Mouse (Mus musculus) hindbrain, embryonic 16.5 days (tissue): ENCODE results near the gene Celsr1. TPM values are rescaled to one million over a fixed set of nuclear protein-coding genes. Genes with fewer than 3 reads are reported as not detected.

ENCODE experiments used
- ATAC-seq: fragments of 200-750 bp; cut with Nextera tagmentation; 2 replicates; pipeline ENCODE4 v1.8.0; 2017; ENCODE audit warnings: moderate TSS enrichment, moderate library complexity
- H3K27ac ChIP-seq: fragments of 300-500 bp; sonication (generic); 2 replicates; pipeline ENCODE4 v1.5.1; 2014; ENCODE audit warnings: low read depth, mild to moderate bottlenecking, control low read depth, low read length, moderate library complexity
- H3K27me3 ChIP-seq: fragments of 300-500 bp; sonication (generic); replicated peaks from 2 replicates; pipeline ENCODE4 v1.6.1; 2014; ENCODE audit warnings: low read length; ENCODE audit not compliant: control insufficient read depth, insufficient read depth
- H3K36me3 ChIP-seq: fragments of 300-500 bp; sonication (generic); 2 replicates; pipeline ENCODE4 v1.6.1; 2014; ENCODE audit warnings: mild to moderate bottlenecking, low read length, moderate library complexity, mixed read lengths; ENCODE audit not compliant: control insufficient read depth, insufficient read depth
- H3K4me1 ChIP-seq: fragments of 300-500 bp; sonication (generic); 2 replicates; pipeline ENCODE4 v1.6.1; 2014; ENCODE audit warnings: low read depth, low read length; ENCODE audit not compliant: control insufficient read depth, insufficient read depth
- H3K4me2 ChIP-seq: fragments of 300-500 bp; sonication (generic); 2 replicates; pipeline ENCODE4 v1.6.1; 2014; ENCODE audit warnings: mild to moderate bottlenecking, low read length, control low read depth, moderate library complexity
- H3K4me3 ChIP-seq: fragments of 300-500 bp; sonication (generic); 2 replicates; pipeline ENCODE4 v1.5.1; 2014; ENCODE audit warnings: mild to moderate bottlenecking, low read length, control low read depth, moderate library complexity
- H3K9ac ChIP-seq: fragments of 300-500 bp; sonication (generic); 2 replicates; pipeline ENCODE4 v1.6.1; 2014; ENCODE audit warnings: low read depth, mild to moderate bottlenecking, control low read depth, low read length, moderate library complexity
- H3K9me3 ChIP-seq: fragments of 300-500 bp; sonication (generic); 2 replicates; pipeline ENCODE4 v1.6.1; 2014; ENCODE audit warnings: mild to moderate bottlenecking, low read length, moderate library complexity; ENCODE audit not compliant: control insufficient read depth
- WGBS: fragments of 180-500 bp; shearing (Covaris S2); extraction: QIAGEN DNeasy Blood & Tissue Kit; methylation state at CpG from one replicate; pipeline ENCODE4 v1.1.7; 2014; 5-methylcytosine and 5-hydroxymethylcytosine counted together
- polyA plus RNA-seq: library from polyadenylated mRNA; unstranded; fragments of >200 nt; fragmentation: Nextera tagmentation; extraction: Ambion mirVana; gene quantifications from 2 replicates; pipeline ENCODE4 v1.2.1, GENCODE M21; 2015

Celsr1 gene
- polyA plus RNA-seq, 1 experiment from 2014 or later, result 0.76 TPM

GRCm38 (mm10) chr15:85969707-85970153 lies 63.8 kb downstream of the Celsr1 start:
- WGBS, result 28% methylated on average over 3 of the region's 3 CpGs
- ATAC-seq, result peak; percentile 43; the same call in 1 of the 2 replicates
- H3K27ac ChIP-seq, result no peak overlapping the region
- peaks cover 8% of the 10 kb centered on the region for H3K4me1 ChIP-seq
- no peak overlapping the region for H3K4me3 ChIP-seq
- no peaks in the 10 kb centered on the region for H3K9me3 ChIP-seq
- H3K27me3 ChIP-seq, result no peaks in the 10 kb centered on the region
- H3K9ac ChIP-seq, result no peak overlapping the region
- no peaks in the 10 kb centered on the region for H3K36me3 ChIP-seq
- no peak overlapping the region for H3K4me2 ChIP-seq

- Histone ChIP-seq H3K4me3 (no peak overlapping the region), H3K4me1 (peaks cover 5% of the 10 kb centered on the region), H3K27me3 (no peaks in the 10 kb centered on the region), H3K36me3 (no peaks in the 10 kb centered on the region), H3K9me3 (no peaks in the 10 kb centered on the region), H3K4me2 (no peak overlapping the region), H3K27ac (no peak overlapping the region), H3K9ac (no peak overlapping the region)
- WGBS, result 89% methylated on average over 7 of the region's 7 CpGs
- no peak for ATAC-seq
Measured at GRCm38 (mm10) chr15:85969291-85969690, 64.3 kb downstream of the Celsr1 start.

GRCm38 (mm10) chr15:85966032-85966431 lies 67.5 kb downstream of the Celsr1 start:
- no peak overlapping the region for H3K9ac ChIP-seq
- no peaks in the 10 kb centered on the region; the same call in 1 of the 2 replicates for H3K4me1 ChIP-seq
- no peaks in the 10 kb centered on the region for H3K36me3 ChIP-seq
- no peak for ATAC-seq
- H3K4me3 ChIP-seq, result no peak overlapping the region
- WGBS, result 74% methylated on average over 7 of the region's 7 CpGs
- H3K9me3 ChIP-seq, result no peaks in the 10 kb centered on the region
- H3K27me3 ChIP-seq, result no peaks in the 10 kb centered on the region
- H3K27ac ChIP-seq, result no peak overlapping the region
- no peak overlapping the region for H3K4me2 ChIP-seq

DNA sequence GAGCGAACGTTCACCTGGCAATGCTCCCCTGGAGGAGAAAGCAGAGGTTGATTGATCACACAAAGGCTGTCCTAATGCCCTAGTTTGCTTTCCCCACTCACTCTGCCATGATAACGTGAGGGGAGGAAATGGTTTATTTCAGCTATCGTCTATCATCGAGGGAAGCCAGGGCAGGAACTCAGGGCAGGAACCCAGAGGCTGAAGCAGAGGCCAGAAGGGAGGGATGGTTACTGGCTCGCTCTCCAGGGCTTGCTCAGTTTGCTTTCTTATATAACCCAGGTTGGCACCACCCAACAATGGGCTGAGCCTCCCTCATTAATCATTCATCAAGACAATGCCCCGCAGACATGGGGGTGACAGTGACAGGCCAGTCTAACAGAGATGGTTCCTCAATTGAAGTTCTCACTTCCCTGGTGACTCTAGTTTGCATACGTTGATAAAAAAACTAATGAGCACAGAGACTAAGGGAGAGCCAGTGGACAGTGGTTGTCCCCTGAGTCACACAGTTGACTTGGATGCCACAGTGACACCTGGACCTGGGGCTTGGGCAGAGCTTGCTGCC lies 70.2 kb downstream of the Celsr1 start:
- Histone ChIP-seq H3K9ac (no peak overlapping the region), H3K4me3 (no peak overlapping the region), H3K4me1 (no peaks in the 10 kb centered on the region; the same call in 1 of the 2 replicates), H3K36me3 (no peaks in the 10 kb centered on the region), H3K4me2 (no peak overlapping the region), H3K27ac (no peak overlapping the region), H3K9me3 (no peaks in the 10 kb centered on the region), H3K27me3 (no peaks in the 10 kb centered on the region)
- 61% methylated on average over 8 of the region's 8 CpGs for WGBS
- ATAC-seq, result no peak

DNA sequence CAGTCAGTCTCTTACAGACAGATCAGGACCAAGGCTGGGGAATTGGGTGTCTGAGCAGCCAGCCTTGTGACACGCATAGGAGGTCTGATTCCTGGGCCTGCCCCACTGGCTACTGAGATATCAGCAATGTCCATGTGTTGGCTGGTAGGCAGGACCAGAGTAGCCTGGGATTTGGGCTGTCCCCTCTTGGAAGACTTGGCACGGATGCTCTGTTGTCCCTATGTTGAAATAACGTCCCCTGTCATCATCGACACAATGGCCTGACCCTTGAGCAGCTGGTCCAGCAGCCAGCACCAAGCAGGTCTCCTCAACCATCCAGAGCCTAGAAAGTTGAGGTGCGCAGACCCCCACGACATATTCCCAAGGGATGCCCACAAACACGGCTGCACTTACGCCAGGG lies 70.9 kb downstream of the Celsr1 start:
- Histone ChIP-seq H3K36me3 (no peaks in the 10 kb centered on the region), H3K27ac (no peak overlapping the region), H3K4me1 (no peaks in the 10 kb centered on the region; the same call in 1 of the 2 replicates), H3K4me3 (no peak overlapping the region), H3K27me3 (no peaks in the 10 kb centered on the region), H3K9ac (no peak overlapping the region), H3K4me2 (no peak overlapping the region), H3K9me3 (no peaks in the 10 kb centered on the region)
- no peak for ATAC-seq
- 85% methylated on average over 8 of the region's 8 CpGs for WGBS

- H3K9me3 ChIP-seq, result no peaks in the 10 kb centered on the region
- no peaks in the 10 kb centered on the region for H3K27me3 ChIP-seq
- H3K36me3 ChIP-seq, result no peaks in the 10 kb centered on the region
- H3K4me2 ChIP-seq, result no peak overlapping the region
- H3K9ac ChIP-seq, result no peak overlapping the region
- 84% methylated on average over 4 of the region's 4 CpGs for WGBS
- ATAC-seq, result no peak
- no peak overlapping the region for H3K27ac ChIP-seq
- H3K4me1 ChIP-seq, result no peaks in the 10 kb centered on the region; the same call in 1 of the 2 replicates
- no peak overlapping the region for H3K4me3 ChIP-seq
Measured at GRCm38 (mm10) chr15:85961651-85962050, 71.9 kb downstream of the Celsr1 start.

GRCm38 (mm10) chr15:85961131-85961530 lies 72.4 kb downstream of the Celsr1 start:
- no peak for ATAC-seq
- WGBS, result 77% methylated on average over 7 of the region's 7 CpGs
- Histone ChIP-seq H3K4me1 (no peaks in the 10 kb centered on the region), H3K4me2 (no peak overlapping the region), H3K27ac (no peak overlapping the region), H3K9ac (no peak overlapping the region), H3K4me3 (no peak overlapping the region), H3K27me3 (no peaks in the 10 kb centered on the region), H3K9me3 (no peaks in the 10 kb centered on the region), H3K36me3 (no peaks in the 10 kb centered on the region)

- H3K9ac ChIP-seq, result no peak overlapping the region
- WGBS, result 80% methylated on average over 6 of the region's 6 CpGs
- H3K4me3 ChIP-seq, result no peak overlapping the region
- H3K9me3 ChIP-seq, result no peaks in the 10 kb centered on the region
- H3K36me3 ChIP-seq, result no peaks in the 10 kb centered on the region
- ATAC-seq, result no peak
- no peak overlapping the region for H3K4me2 ChIP-seq
- H3K4me1 ChIP-seq, result no peaks in the 10 kb centered on the region
- no peak overlapping the region for H3K27ac ChIP-seq
- H3K27me3 ChIP-seq, result no peaks in the 10 kb centered on the region
Measured at GRCm38 (mm10) chr15:85956202-85956601, 77.4 kb downstream of the Celsr1 start.

DNA sequence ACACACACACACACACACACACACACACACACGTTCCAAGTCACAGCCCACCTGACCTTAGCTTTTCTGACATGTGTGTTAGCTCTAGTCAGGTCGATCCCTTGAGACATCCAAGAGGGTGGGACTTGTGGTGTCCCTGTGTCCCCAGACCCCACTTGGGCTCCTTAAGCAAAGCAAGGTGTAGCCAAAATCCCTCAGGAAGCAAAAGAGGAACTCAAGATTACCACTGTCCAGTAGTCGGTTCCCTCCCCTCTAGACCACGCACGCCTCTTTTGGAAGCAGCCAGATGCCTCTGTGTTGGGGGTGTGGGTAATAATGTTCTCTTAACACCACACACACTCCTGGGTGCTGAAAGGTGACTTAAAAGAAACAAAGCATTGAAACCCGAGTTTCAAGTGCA lies 80.1 kb downstream of the Celsr1 start:
- no peak for ATAC-seq
- no peak overlapping the region for H3K27ac ChIP-seq
- WGBS, result 94% methylated on average over 6 of the region's 6 CpGs
- no peak overlapping the region for H3K4me2 ChIP-seq
- no peaks in the 10 kb centered on the region for H3K36me3 ChIP-seq
- no peak overlapping the region for H3K4me3 ChIP-seq
- no peak overlapping the region for H3K9ac ChIP-seq
- no peaks in the 10 kb centered on the region; the same call in 1 of the 2 replicates for H3K4me1 ChIP-seq
- H3K27me3 ChIP-seq, result no peaks in the 10 kb centered on the region
- H3K9me3 ChIP-seq, result no peaks in the 10 kb centered on the region
